Mouse (Mus musculus) heart, adult 2 months (tissue): ENCODE measurements around the gene Gm44805. TPM values are rescaled to one million over a fixed set of nuclear protein-coding genes. Genes with fewer than 3 reads are reported as not detected.

Experiments used
- DNase-seq, 2 experiments: peaks; one replicate each; pipeline ENCODE4 v3.0.0; 2021
- H3K27ac ChIP-seq: fragments of 200-600 bp; 2 replicates; pipeline ENCODE4 v1.8.1; 2022
- H3K27me3 ChIP-seq: fragments of 200-500 bp; 2 replicates; pipeline ENCODE4 v1.6.1; 2012; ENCODE audit warnings: mild to moderate bottlenecking, low read length, inconsistent platforms, mixed read lengths; ENCODE audit not compliant: control insufficient read depth, insufficient read depth
- H3K36me3 ChIP-seq: fragments of 200-500 bp; 2 replicates; pipeline ENCODE4 v1.6.1; 2012; ENCODE audit warnings: low read length, inconsistent platforms; ENCODE audit not compliant: control insufficient read depth, insufficient read depth
- H3K4me1 ChIP-seq: fragments of 200-500 bp; 2 replicates; pipeline ENCODE4 v1.6.1; 2011; ENCODE audit warnings: low read length; ENCODE audit not compliant: control insufficient read depth, insufficient read depth
- H3K4me3 ChIP-seq: fragments of 200-600 bp; 2 replicates; pipeline ENCODE4 v1.8.1; 2022
- H3K79me2 ChIP-seq: fragments of 200-500 bp; replicated peaks from 2 replicates; pipeline ENCODE4 v1.6.1; 2012; ENCODE audit warnings: mild to moderate bottlenecking, inconsistent platforms, low read length, moderate library complexity, mixed read lengths; ENCODE audit not compliant: control insufficient read depth, insufficient read depth
- H3K9ac ChIP-seq: fragments of 200-500 bp; 2 replicates; pipeline ENCODE4 v1.6.1; 2012; ENCODE audit warnings: low read depth, mild to moderate bottlenecking, control low read depth, inconsistent platforms, low read length, mixed read lengths
- CTCF ChIP-seq: fragments of 200-600 bp; IDR thresholded peaks from 2 replicates; pipeline ENCODE4 v1.8.1; 2022; ENCODE audit warnings: antibody characterized with exemption, mild to moderate bottlenecking, moderate library complexity
- EP300 ChIP-seq: fragments of 200-500 bp; IDR thresholded peaks from 2 replicates; pipeline ENCODE4 v1.6.1; 2011; ENCODE audit warnings: low read depth, low read length, control low read depth; ENCODE audit not compliant: insufficient read depth
- POLR2A ChIP-seq: fragments of 200-500 bp; IDR thresholded peaks from 2 replicates; pipeline ENCODE4 v1.6.1; 2011; ENCODE audit warnings: mild to moderate bottlenecking, low read depth, low read length, control low read depth; ENCODE audit not compliant: insufficient read depth
- WGBS: fragments of 180-500 bp; shearing (Covaris S2); methylation state at CpG from one replicate; pipeline ENCODE4 v1.1.7; 2018; 5-methylcytosine and 5-hydroxymethylcytosine counted together
- intact Hi-C: fragments of 180-260 bp; cut with DNase I; formaldehyde crosslinking; loops from one replicate; pipeline ENCODE4 v1.15.1; 2025
- polyA plus RNA-seq: library from polyadenylated mRNA; depleted of rRNA; stranded (reverse); fragments of >200 nt; gene quantifications from 2 replicates; pipeline ENCODE4 v1.2.3, GENCODE M21; 2012
- total RNA-seq, 2 experiments: library from RNA; stranded (reverse); gene quantifications; 2 replicates each; pipeline ENCODE4 v1.2.3; 2021

The Gm44805 gene
- total and polyA plus RNA-seq, 3 experiments, result not detected

DNA sequence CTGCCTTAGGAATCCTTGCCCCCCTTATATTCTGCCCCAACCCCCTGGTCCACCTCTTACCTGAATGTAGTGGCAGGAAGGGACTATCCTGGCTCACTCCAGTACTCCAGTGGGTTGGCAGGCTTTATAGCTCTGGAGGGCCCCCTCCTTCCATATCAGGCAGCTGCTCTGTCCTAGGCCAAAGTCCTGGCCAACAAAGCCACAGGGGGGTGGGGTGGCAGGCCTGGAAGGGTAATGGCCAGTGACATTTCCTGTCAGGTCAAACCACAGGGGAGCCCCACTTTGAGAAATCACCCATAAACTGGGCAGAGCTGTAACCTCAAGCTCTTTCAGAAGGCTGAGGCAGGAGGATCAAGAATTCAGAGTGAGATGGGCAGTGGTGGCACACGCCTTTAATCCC, 4.6 kb downstream of the Gm44805 start:
- no peak for TF ChIP-seq CTCF
- no peak for TF ChIP-seq EP300
- no peak for TF ChIP-seq POLR2A
- H3K4me3 ChIP-seq, result no peak overlapping the region
- H3K9ac ChIP-seq, result no peak overlapping the region
- no peaks in the 10 kb centered on the region for H3K27me3 ChIP-seq
- H3K36me3 ChIP-seq, result no peaks in the 10 kb centered on the region
- no peak for DNase-seq
- no peak overlapping the region for H3K27ac ChIP-seq
- no peaks in the 10 kb centered on the region for H3K79me2 ChIP-seq
- intact Hi-C loops, result no loop called here
- WGBS, result 93% methylated on average over 1 of the region's 1 CpGs
- H3K4me1 ChIP-seq, result no peaks in the 10 kb centered on the region

DNA sequence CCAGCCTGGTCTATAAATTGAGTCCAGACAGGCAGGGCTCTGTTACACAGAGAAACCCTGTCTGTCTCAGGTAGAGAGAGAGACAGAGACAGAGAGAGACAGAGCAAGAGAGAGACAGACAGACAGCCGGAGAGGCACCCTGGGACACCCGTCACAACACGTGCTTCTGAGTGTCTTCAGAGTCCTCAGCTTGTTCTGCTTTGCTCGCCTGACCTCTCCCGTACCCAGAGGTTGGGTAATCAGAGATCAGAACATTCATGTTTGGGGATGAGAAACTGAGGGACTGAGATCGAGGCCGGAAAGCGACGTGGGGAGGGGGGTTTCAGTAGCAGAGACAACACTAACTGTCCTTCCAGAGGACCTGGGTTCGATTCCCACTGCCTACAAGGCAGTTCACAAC, 5.4 kb downstream of the Gm44805 start:
- 83% methylated on average over 10 of the region's 10 CpGs for WGBS
- DNase-seq, result no peak
- no peaks in the 10 kb centered on the region for H3K36me3 ChIP-seq
- no peak overlapping the region for H3K9ac ChIP-seq
- H3K4me3 ChIP-seq, result no peak overlapping the region
- no peak overlapping the region for H3K27ac ChIP-seq
- H3K79me2 ChIP-seq, result no peaks in the 10 kb centered on the region
- TF ChIP-seq EP300, result no peak
- TF ChIP-seq POLR2A, result no peak
- TF ChIP-seq CTCF, result no peak
- no peaks in the 10 kb centered on the region for H3K27me3 ChIP-seq
- intact Hi-C loops, result no loop called here
- no peaks in the 10 kb centered on the region for H3K4me1 ChIP-seq

DNA sequence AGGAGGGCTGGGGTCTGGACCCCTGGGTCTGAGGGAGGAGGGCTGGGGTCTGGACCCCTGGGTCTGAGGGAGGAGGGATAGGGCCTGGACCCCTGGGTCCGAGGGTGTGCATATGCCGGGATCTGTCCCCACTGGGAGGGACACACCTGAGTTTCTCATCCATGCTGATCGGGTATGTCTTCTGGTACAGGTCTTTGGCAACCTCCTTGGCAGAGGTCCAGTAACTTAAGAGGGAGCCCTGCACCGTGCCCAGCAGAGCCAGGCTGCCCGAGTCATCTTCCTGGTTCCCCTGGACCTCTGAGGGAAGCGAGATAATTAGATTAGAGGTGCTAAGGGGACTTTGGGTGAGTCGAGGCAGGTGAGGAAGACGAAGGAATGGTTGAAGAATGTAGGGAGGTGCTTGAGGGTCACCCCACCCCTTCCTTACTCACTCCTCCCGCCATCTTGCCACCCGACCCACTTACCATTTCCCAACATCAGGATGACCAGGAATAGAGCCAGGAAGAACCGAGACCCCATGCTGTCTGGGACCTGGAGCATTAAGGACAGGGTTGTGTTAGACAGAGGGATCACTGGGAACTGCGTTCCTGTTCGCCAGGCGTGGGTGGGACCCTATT, 8.0 kb downstream of the Gm44805 start:
- Histone ChIP-seq H3K9ac (no peak overlapping the region), H3K79me2 (no peaks in the 10 kb centered on the region), H3K27me3 (no peaks in the 10 kb centered on the region), H3K4me1 (peaks cover 3% of the 10 kb centered on the region), H3K27ac (no peak overlapping the region), H3K4me3 (no peak overlapping the region), H3K36me3 (no peaks in the 10 kb centered on the region)
- intact Hi-C loops, result no loop called here
- TF ChIP-seq CTCF (no peak), POLR2A (no peak), EP300 (no peak)
- WGBS, result 51% methylated on average over 14 of the region's 14 CpGs
- no peak for DNase-seq

DNA sequence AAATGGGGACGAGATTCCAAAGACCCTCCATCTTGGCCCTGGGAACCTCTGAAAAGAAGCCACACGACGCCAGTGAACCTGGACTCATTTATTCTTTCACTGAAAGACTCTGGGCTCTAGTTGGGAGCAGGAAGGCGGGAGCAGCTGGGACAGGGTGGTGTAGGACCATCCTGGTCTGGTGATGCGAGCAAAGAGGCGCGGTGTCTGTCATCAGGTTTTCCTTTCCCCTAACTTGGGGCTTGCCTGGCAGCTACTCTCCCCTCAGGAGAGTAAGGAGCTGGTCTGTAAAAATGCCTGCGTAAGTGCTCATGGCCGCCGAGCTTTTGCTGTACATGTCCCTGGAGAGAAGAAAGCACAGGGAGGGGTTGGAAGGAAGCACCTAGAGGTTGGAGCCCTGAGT, 9.7 kb downstream of the Gm44805 start:
- peaks cover 3% of the 10 kb centered on the region for H3K4me1 ChIP-seq
- intact Hi-C loops, result no loop called here
- H3K27ac ChIP-seq, result no peak overlapping the region
- H3K27me3 ChIP-seq, result no peaks in the 10 kb centered on the region
- H3K4me3 ChIP-seq, result no peak overlapping the region
- no peak for DNase-seq
- H3K9ac ChIP-seq, result no peak overlapping the region
- no peak for TF ChIP-seq EP300
- no peak for TF ChIP-seq POLR2A
- TF ChIP-seq CTCF, result no peak
- WGBS, result 74% methylated on average over 10 of the region's 10 CpGs
- no peaks in the 10 kb centered on the region for H3K79me2 ChIP-seq
- no peaks in the 10 kb centered on the region for H3K36me3 ChIP-seq

DNA sequence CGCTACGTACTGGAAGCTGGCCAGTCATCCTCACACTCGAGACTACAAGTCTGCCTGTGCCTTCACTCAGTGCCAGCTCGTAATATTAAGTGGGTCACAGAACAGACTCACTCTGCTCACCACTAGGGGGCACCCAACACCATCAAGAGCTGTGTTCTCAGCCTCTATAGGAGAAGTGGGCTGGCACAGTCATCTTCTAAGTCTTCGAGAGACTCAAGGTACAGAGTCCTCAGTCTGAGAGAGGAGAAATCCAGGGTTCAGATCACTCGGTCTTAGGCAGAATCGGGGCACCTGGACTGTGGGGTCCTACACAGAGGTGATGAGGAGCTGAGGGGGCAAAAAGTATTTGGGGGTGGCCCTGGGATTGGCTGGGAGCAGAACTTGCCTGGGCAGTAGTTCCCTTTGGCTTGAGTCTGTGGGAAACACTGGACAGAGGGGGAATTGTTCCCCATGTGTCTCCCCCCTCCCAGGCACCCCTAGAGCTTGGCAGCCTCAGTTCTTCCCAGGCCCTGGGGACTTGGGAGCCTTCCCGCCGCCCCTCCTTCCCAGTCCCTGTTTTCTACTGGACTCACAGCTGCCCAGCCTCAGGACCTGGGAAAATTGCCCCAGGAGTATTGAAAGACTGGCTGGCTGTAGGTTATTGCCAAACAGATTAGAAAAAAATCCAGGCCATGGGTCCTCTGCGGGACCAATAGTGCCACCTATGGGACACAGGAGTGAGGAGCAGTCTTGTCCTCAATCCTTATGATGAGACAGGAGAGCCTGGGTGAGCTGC, 12.1 kb downstream of the Gm44805 start:
- Histone ChIP-seq H3K36me3 (no peaks in the 10 kb centered on the region), H3K27ac (peak overlapping the region; percentile 84), H3K4me3 (no peak overlapping the region), H3K27me3 (no peaks in the 10 kb centered on the region), H3K9ac (peak overlapping the region; percentile 49; the same call in 1 of the 2 replicates), H3K79me2 (peaks cover 4% of the 10 kb centered on the region), H3K4me1 (peaks cover 6% of the 10 kb centered on the region)
- DNase-seq, result peak; percentile 86 to 91
- WGBS, result 3% methylated on average over 10 of the region's 10 CpGs
- intact Hi-C loops, result loop anchor here (1.0 to 5.0 kb wide), 4 partner anchors 32 to 123 kb away; no protein-coding TSS in a partner anchor
- peak; percentile 97 for TF ChIP-seq EP300
- TF ChIP-seq CTCF, result peak; percentile 83
- TF ChIP-seq POLR2A, result no peak

DNA sequence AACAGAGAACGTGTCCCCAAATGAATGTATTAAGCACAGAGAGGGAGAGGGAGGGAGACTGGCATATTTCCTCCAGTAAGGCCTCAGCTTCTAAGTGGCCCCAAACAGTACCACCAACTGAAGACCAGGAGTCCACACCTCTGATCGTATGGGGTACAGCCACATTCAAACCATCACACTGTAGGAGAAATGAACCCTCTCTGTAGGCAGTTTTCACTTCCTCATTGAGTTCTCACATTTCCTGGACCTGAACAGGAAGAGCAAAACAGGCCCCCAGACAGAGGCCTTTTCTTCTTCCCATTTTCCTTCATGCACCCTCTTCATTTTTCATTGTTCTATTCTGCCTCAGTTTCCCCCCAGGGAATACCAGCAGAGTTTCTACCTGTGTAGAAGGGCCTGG, 13.8 kb downstream of the Gm44805 start:
- H3K4me3 ChIP-seq, result no peak overlapping the region
- 71% methylated on average over 2 of the region's 2 CpGs for whole genome bisulfite sequencing
- peaks cover 7% of the 10 kb centered on the region for H3K79me2 ChIP-seq
- DNase-seq, result no peak
- H3K9ac ChIP-seq, result no peak overlapping the region
- H3K27me3 ChIP-seq, result no peaks in the 10 kb centered on the region
- TF ChIP-seq EP300 (no peak), CTCF (no peak), POLR2A (no peak)
- no peaks in the 10 kb centered on the region for H3K36me3 ChIP-seq
- intact Hi-C loops, result loop anchor here (5.0 kb wide), 1 partner anchor 125 kb away; no protein-coding TSS in a partner anchor
- H3K4me1 ChIP-seq, result peaks cover 13% of the 10 kb centered on the region
- no peak overlapping the region for H3K27ac ChIP-seq
